ENCODE assay signal across 17 mouse cellular contexts in genomic region chr11:118259580-118259979, GRCm38 (mm10).
"Had no signal": no experiment of that assay in that cellular context is flagged by ENCODE, and none has a peak within 500 bp of the region (broad histone marks: within the 10 kb centered on the region; RNA-seq: fewer than 3 reads in every experiment).

No protein-coding gene starts in this region.

- H3K9me3 ChIP-seq: lung, embryonic 15.5 days had no signal

- DNase-seq: kidney, adult 18-20 months; kidney, adult 9 months; kidney, postnatal 25 days; layer of hippocampus, postnatal 36 days; lung, adult 18-20 months; lung, postnatal 10 days; lung, postnatal 36 days; midbrain, embryonic 14.5 days; right cerebral cortex, postnatal 14 days; right cerebral cortex, postnatal 4 days had no signal

- H3K9ac ChIP-seq: liver, embryonic 14.5 days; lung, embryonic 15.5 days had no signal

- H3K27ac ChIP-seq: kidney, postnatal 0 days; layer of hippocampus, adult 2 months; left cerebral cortex, adult 2 months; liver, embryonic 14.5 days; lung, embryonic 15.5 days; stomach, postnatal 0 days had no signal

- H3K4me3 ChIP-seq: layer of hippocampus, adult 2 months; left cerebral cortex, adult 2 months; lung, embryonic 15.5 days had no signal

- H3K27me3 ChIP-seq: lung, embryonic 15.5 days had no signal

- H3K4me2 ChIP-seq: lung, embryonic 15.5 days; midbrain, embryonic 11.5 days had no signal
